Mouse (Mus musculus) ovary, adult 18-20 months (tissue): Measurements from ENCODE around the gene Csnk1g2.
A peak's percentile ranks its signal among the peaks of the same experiment; 100 is the strongest.
"Not testable (repeated sequence)": the region's sequence is repeated elsewhere in the genome, so short reads cannot be mapped to it uniquely, and the experiment has no call there.

ENCODE experiments used
- DNase-seq: peaks from one replicate; pipeline ENCODE4 v3.0.0; 2022; ENCODE audit warnings: low spot score, mixed read lengths

The Csnk1g2 gene

DNA sequence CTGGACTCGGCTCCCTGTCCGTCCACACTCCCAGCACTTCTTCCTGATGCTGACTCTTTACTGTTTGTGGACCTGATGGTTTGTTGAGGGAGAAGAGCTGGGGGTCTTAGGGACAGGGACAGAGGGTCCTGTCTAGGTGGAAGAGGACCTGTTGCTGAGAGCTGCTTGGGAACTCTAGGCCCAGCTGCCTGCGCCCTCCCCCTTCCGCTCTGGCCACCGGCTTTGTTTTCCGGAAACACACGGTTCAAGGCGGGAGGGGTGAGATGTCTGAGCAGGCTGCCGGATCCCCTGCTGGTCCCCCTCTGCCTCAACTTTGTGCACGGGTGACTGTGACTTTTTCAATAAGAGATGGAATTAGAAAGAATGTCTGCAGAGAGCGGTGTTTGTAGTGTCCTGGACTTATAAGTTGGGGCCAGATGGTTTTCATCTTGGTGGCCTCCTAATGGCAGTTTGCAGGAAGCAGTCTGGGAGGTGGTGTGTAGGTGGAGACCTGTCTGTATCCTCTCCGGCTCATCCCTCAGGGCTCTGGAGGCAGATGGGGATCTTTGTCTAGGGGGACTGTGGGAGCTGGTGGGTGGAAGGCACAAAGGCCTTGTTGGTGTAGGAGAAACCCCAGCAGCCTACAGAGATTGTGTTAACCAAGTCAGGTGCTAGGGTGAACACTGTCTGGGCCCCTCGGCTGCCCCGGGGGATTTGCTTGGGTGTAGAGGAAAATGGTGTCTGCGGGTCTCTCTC, 986 bp downstream of the Csnk1g2 start:
- DNase-seq, result no peak

DNA sequence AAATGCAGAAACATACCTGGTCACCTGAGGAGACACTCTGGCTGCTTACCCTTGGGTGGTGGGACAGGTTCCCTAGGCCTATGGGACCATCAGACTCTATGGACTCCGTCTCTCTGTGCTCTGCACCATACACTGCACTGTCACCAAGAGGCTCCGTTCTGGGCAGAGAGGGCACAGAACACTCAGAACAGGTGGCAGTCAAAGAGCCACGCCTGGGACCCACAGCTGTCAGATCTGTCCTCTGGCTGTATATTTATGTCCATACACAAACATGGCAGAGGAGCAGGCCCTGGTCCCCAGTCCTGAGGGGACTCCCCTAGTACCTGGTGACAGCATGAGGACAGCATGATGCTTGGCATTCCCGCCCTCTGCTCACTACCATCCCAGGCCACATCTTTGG, 3.1 kb downstream of the Csnk1g2 start:
- no peak for DNase-seq

DNA sequence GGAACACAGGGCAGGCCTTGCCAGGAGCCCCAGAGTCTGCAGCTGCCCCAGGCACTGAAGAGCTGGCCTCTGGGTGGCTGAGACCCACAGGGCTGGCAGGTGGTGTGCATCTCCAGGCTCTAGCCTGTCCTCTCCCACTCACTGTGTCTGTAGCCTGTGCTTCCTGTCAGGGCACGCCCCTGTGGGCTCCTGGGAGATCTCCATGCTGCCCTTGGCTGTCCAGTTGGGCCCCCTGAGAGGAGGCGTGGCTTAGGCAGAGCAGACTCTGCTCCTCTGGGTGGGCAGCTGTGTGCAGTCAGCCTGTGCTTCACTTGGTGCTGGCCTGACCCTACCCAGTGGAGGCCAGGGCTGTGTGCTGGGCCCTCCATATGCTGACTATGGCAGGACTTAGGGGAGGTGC, 5.0 kb downstream of the Csnk1g2 start:
- DNase-seq, result no peak

DNA sequence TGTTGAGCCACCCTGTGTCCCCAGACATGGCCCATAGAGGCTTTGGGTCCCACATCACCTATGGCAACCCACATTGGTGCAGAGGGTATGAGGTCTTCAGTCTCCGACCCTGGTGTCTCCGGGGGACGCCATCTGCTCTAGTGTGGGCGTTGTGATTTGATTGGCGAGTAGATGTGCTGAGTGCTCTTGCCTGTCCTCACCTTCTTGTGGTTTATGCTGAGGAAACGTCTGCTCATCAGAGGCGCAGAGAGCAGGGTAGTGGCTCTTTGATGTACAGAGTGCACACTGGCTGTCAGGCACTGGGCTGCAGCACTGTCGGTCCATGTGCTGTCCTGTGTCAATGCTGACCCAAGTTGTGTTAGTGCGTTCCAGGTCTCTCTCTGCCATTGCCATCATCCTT, 6.3 kb downstream of the Csnk1g2 start:
- DNase-seq, result no peak

DNA sequence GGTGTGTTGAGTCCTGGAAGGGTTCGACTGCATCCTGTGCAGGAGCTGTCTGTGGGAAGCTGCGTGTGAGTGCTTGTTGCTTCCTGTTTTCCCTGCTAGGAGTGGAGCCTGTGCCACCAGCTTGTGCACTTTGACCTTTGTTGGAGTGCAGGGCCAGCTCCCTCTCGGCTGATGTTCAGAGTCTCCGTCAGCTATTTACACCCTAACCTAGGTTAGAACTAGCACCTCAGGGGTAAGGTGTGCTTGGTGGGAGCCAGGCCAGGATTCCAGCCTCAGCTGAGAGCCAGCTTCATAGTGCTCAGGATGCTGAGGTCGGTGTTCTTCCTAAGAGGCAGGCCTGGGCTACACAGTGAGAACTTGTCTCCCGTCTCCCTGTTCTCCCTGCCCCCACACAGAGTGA, 12.7 kb downstream of the Csnk1g2 start:
- no peak for DNase-seq

DNA sequence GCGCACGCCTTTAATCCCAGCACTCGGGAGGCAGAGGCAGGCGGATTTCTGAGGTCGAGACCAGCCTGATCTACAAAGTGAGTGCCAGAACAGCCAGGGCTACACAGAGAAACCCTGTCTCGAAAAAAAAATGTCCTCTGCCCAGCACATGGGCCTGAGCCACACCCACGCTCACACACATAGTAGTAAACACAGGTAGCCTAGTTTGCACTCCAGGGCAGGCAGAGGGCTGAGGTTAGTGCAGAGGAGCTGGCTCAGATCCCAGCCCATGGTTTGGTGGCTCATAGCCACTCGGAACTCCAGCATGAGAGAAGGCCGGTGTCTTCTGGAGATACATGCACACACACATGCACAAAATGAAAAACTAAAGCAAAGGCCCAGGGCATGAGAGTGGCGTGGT, 24.3 kb downstream of the Csnk1g2 start:
- DNase-seq, result no peak

DNA sequence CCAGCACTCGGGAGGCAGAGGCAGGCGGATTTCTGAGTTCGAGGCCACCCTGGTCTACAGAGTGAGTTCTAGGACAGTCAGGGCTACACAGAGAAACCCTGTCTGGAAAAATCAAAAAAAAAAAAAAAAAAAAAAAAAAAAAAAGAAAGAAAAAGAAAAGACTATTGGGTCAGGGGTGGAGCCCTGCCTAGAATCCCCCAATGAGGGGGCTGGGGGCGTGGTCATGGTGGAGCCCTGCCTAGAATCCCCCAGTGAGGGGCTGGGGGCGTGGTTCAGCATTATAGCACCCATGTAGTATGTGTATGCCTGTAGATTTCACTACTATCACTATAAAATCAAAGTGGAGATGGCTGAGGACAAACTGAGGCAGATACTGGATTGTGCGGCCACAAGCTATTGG, 27.3 kb downstream of the Csnk1g2 start:
- DNase-seq, result not testable (repeated sequence)

DNA sequence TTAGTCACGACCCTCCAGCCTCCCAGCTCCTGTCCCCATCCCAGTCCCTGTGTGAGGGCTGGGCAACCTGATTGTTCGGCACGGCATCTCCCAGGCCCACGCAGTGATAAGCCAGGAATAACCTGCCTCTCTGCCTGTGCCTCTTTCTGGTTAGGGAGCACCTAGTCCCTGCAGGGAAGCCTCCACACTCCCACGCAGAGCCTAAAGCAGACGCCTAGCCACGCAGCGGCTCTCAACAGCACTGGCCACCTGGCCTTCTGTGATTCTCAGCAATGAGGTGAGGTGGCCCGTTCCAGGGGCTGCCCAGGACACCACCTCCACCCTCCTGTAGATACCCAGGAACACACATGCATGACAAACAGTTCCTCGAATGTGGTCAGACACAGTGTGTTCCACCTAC, 27.8 kb downstream of the Csnk1g2 start:
- DNase-seq, result no peak

DNA sequence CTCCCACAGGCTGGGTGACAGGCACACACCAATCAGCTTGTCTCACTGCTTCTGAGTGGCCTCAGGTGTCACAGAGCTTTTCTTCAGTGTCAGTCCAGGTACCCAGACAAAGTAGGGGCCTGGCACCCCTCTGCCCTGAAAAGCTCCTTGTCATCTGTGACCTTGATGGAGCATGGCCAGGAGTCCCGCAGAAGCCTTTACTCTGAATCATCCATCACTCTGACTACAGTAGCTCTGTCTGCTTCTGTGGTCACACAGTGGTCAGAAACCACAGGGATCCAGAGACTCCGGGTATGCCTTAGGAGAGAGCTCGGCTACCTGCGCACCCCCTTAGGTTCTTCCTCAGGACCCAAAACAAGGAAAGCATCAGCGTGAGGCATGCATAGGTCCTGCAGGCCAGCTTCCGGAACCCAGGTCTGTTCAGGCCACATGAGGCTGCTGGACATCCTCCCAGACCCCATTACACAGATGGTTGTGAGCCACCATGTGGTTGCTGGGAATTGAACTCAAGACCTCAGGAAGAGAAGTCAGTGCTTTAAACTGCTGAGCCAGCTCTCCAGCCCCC, 30.6 kb downstream of the Csnk1g2 start:
- DNase-seq, result no peak

DNA sequence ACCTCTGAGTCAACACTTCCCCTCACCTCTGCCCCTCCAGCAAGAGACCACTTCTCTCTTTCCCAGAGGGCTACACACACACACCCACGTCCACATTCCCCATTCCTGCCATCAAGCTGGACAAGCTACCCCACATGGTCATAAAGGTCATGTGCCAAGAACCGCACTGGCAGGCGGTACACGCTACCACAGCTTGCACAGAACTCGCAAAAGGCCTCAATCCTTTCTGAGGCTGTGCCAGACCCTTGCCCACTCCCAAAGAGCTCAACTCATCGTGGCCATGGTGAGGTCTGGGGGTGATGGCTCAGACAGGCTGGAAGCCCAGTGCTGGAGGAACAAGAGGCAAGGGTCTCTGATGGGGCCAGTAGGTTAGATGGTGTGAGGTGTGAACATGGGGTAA, 32.2 kb downstream of the Csnk1g2 start:
- no peak for DNase-seq

DNA sequence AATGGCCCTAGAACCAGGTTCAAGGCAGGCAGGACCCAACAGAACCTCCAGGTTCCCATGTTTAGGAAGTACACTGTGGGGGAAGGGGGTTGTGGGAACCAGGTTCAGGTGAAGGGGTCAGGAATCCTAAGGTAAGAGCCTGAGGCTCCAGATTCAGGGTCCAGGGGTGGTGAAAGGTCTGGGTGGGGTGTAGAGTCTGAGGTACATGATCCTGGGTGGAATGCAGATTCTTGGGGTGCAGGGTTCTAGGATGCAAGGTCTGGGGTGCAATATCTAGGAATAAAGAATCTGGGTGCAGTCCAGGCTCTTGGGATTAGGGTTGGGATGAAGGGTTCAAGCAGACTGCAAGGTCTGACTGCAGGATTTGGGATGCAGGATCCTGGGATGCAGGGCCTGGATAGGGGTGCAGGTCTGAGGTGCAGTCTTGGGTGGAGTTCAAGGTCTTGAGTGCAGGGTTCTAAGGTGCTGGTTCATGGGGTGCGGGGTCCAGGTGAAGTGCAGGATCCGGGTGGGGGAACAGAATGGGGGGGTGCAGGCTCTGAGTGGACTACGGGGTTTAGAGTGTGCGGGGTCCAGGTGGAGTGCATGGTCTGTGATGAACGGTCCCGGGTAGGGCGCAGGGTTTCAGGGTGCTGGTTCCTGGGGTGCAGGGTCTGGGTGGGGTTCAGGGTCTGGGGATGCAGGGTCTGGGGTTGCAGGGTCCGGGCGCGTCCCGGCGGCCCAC, 32.9 kb downstream of the Csnk1g2 start:
- no peak for DNase-seq

DNA sequence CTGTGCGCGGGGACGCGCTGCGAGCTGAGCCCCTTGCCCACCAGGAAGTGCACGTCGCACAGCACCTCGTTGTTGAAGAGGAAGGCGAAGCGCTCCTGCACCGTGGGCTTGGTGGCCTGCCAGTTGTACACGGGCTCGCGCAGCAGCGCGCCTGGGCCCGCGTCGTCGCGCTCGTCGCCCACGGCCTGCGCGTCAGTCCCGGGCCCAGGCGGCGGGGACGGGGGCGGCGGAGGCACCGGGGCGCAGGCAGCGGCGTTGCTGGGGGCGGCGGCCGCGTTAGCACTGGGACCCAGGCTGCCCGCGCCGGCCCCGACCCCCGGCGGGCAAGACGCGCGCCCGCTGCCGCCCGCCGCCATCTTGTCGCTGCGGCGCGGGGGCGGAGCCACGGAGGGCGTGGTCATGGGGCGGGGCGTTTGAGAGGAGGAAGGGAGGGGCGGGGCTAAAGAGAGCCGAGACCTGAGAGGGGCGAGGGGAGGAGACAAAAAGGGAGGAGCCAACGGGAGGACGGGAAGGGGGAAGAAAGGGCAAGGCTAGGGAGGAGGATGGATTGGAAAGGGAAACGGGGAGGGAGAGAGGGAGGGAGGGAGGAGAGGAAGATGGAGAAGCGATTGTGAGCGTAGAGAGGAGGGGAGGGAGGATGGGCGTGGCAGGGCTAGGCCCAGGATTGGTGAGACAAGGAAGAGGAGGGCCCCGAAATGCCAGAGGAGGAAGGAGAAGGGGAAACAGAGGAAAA, 33.7 kb downstream of the Csnk1g2 start:
- DNase-seq, result peak; percentile 97

DNA sequence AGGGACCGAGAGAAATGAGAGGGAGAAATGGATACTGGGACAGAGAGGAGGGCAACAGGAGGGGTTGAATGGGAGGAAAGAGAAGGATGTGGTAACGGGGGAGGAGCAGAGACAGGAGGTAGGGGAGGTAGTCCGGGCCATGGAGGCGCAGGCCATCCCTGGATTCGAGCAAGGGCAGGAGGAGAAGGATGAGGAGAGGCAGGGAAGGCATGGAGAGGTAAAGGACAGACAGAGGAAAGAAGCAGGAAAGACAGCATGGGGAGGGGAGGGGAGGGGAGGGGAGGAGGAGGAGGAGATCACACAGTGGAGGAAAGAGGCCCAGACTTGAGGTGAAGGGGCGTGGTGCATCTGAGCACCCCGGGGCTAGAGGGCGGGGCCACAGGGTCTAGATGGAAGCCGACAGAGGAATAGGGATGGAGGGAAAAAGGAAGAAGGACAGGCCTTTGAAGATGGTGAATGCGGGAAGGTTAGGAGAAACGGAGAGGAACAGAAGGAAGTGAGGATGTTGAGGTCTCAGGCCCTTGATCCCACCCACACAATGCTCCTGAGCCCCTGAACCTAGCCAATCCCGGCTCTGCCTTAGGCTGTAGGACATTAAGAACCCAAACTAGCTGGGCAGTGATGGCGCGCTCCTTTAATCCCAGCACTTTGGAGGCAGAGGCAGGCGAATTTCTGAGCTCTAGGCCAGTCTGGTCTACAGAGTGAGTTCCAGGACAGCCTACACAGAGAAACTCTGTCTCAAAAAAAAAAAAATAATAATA, 34.4 kb downstream of the Csnk1g2 start, which contains the start of gene Btbd2:
Gene Btbd2, minus strand, starts transcription at position 209 of the 761 bp plus-strand sequence.
- DNase-seq, result no peak

DNA sequence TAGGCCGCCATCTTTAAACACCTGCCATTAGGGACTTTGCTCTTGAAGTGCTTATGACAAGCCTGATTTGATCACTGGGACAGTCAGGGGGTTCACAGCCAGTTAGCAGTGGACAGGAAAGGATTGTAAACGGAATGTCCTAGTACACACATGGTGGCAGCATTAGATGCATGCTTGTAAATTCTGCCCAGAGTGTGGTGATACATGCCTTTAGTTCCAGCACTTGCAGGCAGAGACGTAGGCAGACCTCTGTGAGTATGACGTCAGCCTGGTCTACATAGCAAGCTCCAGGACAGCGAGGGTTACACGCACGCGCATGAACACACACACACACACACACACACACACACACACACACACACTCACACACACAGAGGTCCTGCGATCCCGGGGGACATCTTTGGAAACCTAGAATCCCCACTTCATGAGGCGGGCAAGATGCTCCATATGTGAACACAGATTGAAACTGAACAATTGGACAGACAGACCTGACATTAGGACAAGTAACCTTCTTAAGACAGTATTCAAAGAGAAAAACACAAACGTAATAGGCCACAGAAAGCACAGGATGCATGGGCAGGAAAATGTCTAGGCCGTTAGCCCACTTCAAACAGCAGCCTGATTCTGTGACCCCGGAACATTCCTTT, 35.7 kb downstream of the Csnk1g2 start:
- DNase-seq, result no peak

DNA sequence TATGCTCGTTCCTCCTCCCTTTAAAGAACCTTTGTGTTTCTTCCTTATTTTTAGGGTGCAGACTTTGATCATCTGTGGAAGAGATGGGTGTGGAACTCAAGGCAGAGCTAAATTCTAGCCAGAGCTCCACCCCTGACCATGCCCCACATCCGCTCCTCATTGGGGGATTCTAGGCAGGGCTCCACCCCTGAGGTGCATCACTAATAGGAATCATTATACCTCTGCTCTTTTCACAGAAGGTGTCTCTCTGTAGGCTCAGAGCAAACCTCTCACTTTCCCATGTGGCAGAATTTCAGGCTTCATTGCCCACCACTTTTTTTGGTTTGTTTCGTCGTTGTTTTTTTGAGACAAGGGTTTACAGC, 36.2 kb downstream of the Csnk1g2 start:
- DNase-seq, result no peak

DNA sequence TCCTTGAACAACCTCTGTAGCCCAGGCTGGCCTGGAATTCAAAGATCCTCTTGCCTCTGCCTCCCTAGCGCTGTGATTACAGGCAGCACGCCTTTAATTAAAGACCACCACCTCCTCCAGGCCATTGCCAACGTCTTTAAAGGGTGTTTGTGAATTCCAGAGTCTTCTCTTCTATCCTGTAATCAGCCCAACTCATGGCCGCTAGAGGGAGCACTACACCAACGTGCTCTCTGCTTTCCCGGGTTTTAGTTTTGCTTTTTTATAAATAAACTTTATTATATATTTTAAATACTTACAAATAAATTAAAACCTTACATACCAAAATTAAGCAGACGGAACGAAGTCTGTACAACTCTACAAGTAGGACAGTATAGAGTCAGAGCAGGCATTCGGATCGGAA, 36.6 kb downstream of the Csnk1g2 start:
- DNase-seq, result no peak

DNA sequence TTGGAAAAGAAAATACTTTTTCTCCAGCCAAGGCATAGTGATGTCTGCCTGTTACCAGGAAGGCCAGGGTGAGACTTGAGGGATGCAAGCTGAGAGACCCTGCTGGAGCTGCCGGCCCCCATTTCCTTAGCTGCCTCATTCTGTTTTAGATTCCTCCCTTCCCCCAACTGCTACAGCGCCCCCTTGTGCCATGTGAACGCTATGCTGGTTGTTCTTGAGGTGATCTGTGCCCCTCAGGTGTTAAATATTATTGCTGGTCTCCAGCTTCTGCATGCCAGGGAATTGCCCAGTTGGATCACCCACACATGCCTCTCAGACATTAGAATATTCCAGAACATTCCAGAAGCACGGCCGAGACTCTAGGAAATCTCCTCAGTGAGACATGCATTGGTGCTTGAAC, 38.5 kb downstream of the Csnk1g2 start:
- no peak for DNase-seq

DNA sequence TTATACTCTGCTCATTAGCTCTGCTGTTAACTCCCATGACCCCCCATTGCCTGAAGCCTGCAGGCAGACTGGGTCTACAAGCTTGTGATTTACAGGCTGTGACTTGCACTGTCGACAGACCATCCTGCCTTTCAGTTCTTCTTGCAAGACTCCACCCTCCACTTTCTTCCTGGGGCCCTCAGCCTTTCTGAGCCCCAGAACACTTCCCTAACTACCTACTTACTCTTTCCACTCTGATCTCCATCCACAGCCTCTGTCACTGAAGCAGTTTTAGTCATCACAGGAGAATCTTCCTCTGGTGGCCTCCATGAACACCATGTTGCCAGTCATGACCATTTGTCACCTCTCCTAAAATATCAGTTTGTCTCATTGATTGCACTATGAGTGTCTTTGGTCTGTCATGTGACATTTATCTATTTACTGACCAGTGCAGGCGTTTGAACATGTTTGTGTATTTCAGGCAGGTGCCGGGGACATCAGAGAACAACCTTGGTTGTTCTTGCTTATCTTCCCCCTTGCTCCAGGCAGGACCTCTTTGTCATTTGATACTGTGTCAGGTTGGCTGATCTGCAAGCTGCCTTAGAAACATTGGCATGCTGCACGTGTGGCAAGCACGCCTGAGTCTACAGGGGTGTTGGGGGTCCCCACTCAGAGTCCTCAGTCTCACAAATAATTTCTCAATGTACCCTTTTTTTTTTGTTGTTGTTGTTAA, 41.0 kb downstream of the Csnk1g2 start:
- no peak for DNase-seq

DNA sequence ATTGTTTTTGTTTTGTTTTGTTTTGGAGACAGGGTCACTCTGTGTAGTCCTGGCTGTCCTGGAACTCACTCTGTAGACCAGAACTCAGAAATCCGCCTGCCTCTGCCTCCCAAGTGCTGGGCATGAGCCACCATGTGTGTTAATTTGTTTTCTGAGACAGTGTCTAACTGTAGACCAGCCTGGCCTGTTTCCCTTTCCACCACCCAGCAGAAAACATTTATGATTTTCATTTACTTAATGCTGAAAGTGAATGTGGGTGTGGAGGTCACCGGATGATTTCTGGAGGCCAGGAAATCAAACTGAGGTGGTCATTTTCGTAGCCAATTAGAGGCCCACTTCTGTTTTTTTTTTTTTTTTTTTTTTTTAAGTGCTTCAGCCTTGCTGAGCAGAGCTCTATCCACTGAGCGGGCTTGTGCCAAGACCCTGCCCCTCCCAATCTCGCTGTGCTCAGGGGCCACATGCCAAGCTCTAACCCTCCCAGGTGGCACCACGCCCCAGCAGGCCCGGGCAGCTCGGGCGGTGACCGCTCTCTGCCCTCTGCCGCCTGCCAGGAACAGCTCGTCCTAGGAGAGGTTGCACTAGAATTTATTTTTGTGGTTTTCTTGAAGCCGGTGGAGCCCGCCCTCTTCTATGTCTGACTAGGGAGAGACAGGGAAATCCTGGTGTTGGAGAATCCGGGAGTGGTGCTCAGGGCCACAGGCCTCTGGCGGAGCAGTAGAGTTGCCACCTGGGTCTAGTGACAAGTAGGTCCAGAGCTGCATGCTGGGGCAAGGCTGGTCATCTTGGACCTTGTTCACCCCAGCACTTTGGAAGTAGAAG, 41.8 kb downstream of the Csnk1g2 start:
- peak; percentile 85 for DNase-seq

DNA sequence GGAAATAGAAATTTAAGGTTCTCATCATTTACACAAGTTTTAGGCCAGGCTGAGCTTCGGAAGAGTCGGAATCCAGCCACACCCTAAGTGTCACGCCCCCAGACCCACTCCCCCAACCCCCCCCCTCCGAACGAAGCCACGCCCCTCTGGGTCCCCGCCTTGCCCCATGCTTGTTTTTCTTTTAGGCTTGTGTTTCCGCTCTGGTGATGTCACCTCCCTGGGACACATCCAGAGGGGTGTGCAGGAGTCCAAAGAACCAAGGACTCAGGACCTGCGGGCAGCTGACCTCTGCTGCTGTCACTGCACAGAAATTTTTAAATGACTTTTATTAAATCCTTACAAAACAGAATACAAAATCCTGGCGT, 42.4 kb downstream of the Csnk1g2 start:
- DNase-seq, result peak; percentile 47
